Mouse (Mus musculus) cerebellum, adult 18-20 months (tissue): ENCODE results near the gene Hspb7.

Experiments
- DNase-seq, 2 experiments: peaks; one replicate each; pipeline ENCODE4 v3.0.0; 2021

The Hspb7 gene

DNA sequence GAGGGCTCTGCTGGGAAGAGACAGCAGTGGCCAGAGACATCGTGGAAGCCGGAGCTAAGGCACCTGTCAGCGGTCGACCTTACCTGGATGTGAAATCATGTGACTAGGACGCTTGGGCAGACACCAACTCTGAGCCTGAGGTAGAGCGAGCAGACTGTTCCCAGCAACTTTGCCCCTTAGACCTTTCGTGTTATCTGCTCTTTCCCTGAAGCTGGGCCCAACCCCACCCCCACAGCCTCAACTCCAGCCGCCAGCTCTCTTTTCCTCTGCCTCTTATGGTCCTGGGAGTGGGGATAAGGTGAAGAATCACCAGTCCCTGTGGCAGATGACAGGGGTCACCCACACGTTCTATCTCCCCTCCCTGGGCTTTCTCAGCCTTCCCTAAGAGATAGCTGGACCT lies 307 bp downstream of the Hspb7 start:
- DNase-seq: no peak

DNA sequence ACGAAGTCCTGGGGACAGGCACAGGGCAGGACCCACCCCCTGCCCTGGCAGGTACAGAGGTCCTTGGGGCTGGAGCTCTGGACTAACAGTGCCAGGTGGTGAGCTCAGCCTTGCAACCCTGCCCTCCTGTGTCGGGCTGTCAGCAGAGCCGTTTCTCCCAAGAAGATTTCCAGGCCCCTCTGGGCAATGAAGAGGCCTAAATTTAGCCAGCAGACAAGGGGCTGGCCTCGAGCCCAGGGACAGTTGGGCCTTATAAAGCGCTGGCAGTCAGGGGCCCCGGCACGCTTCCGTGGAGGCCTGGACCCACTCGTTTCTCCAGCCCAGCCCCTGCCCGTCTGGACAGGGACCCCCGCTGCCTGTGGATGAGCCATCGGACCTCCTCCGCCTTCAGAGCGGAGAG lies 844 bp downstream of the Hspb7 start:
- DNase-seq: peak; percentile 24 to 33

DNA sequence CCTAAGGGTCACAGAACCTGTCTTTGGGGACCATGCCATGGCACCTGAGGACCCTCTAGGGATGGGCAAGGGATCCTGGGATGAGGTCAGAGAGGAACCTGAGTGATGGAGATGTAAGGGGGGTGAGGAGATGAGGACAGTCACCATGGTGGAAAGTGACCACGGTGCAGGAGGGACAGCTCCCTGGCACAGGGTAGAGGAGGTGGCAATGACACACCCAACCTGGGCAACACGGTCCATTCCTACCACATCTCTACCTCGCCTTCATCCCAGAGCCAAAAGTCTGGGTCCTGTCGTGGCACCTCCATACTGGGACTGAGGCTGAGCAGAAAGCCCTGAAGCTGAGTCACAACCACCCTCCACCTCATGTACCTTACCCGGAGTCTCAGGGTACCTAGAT lies 2.3 kb downstream of the Hspb7 start:
- no peak for DNase-seq

DNA sequence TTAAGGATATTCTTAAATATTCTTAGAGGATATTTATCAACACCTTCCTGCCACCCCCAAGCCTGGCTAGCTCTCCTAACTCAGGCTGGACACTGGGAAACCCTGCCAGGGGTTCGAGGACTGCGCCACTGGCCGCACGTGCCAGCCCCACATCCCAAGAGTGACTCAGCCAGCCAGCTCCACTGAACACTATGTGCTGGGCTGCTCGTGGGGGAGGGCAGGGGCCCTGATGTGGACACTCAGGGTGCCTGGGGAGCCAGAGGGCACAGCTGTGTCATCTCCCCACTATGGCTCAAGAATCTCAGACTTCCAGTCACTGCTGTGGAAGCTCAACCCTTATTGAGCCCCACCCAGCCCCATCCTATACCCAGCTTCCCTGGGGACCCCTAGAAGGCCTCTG lies 2.7 kb downstream of the Hspb7 start:
- DNase-seq: no peak

- no peak for DNase-seq
These were observed 3.3 kb downstream of the Hspb7 start for GRCm38 (mm10) chr4:141423691-141424431.

- peak; percentile 49 to 54 for DNase-seq
These were observed 5.2 kb downstream of the Hspb7 start for GRCm38 (mm10) chr4:141425484-141426479.

- no peak for DNase-seq
These were observed 6.5 kb downstream of the Hspb7 start for GRCm38 (mm10) chr4:141426796-141427745.

DNA sequence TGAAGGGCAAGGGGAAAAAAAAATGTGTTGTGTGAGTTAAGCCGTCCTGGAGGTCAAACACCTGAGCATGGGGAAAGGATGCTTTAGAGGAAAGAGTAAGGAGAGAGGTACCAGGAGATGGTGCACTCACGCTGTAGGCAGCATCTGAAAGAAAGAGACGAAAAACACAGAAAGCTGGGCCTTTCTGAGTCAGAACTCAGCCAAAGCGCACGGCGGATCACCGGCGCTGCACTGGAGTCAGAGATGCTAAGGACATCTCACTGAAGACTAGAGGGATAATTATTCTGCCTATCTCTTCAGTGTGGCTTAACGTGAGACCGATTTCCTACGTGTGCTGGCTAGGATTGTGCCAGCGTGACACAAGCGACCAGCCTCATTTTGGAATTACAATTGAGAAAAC lies 7.3 kb downstream of the Hspb7 start:
- no peak for DNase-seq

GRCm38 (mm10) chr4:141429381-141429780 lies 8.8 kb downstream of the Hspb7 start:
- DNase-seq: no peak

GRCm38 (mm10) chr4:141429847-141430246 lies 9.3 kb downstream of the Hspb7 start:
- DNase-seq: no peak

- DNase-seq: peak; percentile 81 to 87
These were observed 10.4 kb downstream of the Hspb7 start for GRCm38 (mm10) chr4:141430997-141431396.

GRCm38 (mm10) chr4:141432666-141433065 lies 12.1 kb downstream of the Hspb7 start:
- DNase-seq: no peak

DNA sequence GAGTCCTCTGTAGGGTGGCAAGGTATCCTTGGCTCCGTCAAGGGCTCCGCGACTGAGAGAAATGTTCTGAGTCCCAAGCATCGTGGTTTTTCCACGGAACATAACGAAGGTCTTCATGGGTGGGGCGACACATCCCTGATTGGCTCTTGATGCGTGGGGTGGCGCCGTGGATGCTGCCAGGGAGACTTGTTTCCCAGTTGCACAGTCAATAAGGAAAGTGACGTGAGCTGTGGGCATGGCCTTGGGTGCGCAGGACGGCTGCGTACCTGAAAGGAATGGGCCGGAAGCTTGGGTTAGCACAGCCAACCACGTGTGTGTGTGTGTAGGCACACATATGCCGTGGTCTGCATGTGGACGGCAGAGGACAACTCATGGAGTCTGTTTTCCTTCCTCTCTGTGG lies 12.6 kb downstream of the Hspb7 start:
- DNase-seq: no peak

GRCm38 (mm10) chr4:141435974-141436373 lies 15.4 kb downstream of the Hspb7 start, which contains the start of gene Srarp:
TSS of gene Srarp (minus strand) at chr4:141436105.
- DNase-seq: no peak

- DNase-seq: no peak
These were observed 18.7 kb downstream of the Hspb7 start for GRCm38 (mm10) chr4:141439083-141439803.

- no peak for DNase-seq
These were observed 20.3 kb downstream of the Hspb7 start for GRCm38 (mm10) chr4:141440877-141441276.

- no peak for DNase-seq
These were observed 23.3 kb downstream of the Hspb7 start for GRCm38 (mm10) chr4:141443641-141444429.

GRCm38 (mm10) chr4:141444451-141445327 lies 24.1 kb downstream of the Hspb7 start, which contains the start of gene Zbtb17:
TSS of gene Zbtb17 (plus strand) at chr4:141444654.
- DNase-seq: peak; percentile 84 to 92

DNA sequence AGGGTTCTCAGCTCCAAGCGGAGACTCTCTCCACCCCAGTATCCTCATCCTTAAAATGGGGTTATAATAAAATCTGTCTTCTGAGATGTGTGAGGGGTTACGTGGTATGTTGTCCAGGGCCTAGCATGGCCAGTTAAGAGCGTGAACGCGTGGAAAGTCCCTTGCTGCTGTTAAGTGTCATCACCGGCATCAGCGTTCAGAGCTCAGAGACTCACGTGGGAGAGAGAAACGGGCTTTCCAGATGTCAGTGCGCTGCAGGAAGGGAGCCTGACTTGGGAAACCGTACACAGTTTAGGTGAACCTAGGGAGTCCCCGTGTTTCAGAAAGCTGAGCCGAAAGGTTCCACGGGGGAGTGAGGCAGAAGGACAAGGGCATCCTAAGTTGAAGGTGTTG lies 24.7 kb downstream of the Hspb7 start:
- DNase-seq: no peak

DNA sequence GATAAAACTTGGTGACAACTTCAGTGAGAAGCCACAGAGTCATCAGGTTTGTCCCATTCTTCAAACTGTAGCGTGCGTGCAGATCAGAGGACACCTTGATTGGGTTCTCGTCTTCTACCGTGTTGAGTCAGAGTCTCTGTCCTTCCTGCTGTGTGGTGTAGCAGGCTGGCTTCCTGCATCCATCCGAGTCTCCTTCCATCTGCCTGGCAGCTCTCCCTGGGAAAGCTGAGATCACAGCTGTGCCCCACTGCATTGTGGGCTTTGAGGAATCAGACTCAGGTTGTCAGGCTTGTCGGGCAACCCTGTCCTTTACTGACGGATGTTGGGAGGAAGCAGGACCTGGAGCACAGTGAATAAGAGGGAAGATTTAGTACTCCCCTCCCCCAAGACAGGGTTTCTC lies 25.6 kb downstream of the Hspb7 start:
- DNase-seq: no peak
